In genomic region chr9:21194787-21195493, GRCm38 (mm10) we compare ENCODE assay signal across 18 mouse cellular contexts. TPM values are rescaled to one million over a fixed set of nuclear protein-coding genes. Genes with fewer than 3 reads are reported as not detected.
DNase-seq lines count a peak whose midpoint lies in the region; ATAC-seq lines count a peak whose summit lies in the region.
"Had no signal": no experiment of that assay in that cellular context is flagged by ENCODE, and none has a peak within 500 bp of the region (broad histone marks: within the 10 kb centered on the region; RNA-seq: fewer than 3 reads in every experiment).

No protein-coding gene starts in this region.

- peak; percentile 51 to 63 for DNase-seq in spleen, adult 18-20 months
- no peak for DNase-seq in spleen, adult 12 weeks (ENCODE audit: low spot score)
- peak; percentile 65 for DNase-seq in MEL-GATA-1-ER (ENCODE audit: extremely low read depth, low read depth)
- no peak for DNase-seq in thymus, postnatal 4 days
- no peak for DNase-seq in adrenal gland, postnatal 10 days
- DNase-seq: gastrocnemius, postnatal 25 days; kidney, adult 2 months; kidney, postnatal 36 days; left cerebral cortex, postnatal 4 days; right cerebral cortex, postnatal 4 days; thymus, adult 18-20 months had no signal

- H3K27me3 ChIP-seq in hindbrain, embryonic 13.5 days = no peaks in the 10 kb centered on the region
- H3K27me3 ChIP-seq: embryonic facial prominence, embryonic 13.5 days; stomach, embryonic 15.5 days had no signal

- no peak overlapping the region for H3K4me3 ChIP-seq in hindbrain, embryonic 13.5 days
- H3K4me3 ChIP-seq: embryonic facial prominence, embryonic 13.5 days; hindbrain, embryonic 10.5 days; megakaryocyte, embryonic 14.5 days; stomach, embryonic 15.5 days had no signal

- H3K4me1 ChIP-seq in hindbrain, embryonic 13.5 days (replicated peaks) = peaks cover 38% of the 10 kb centered on the region

- no peaks in the 10 kb centered on the region for H3K9me3 ChIP-seq in hindbrain, embryonic 13.5 days
- H3K9me3 ChIP-seq: embryonic facial prominence, embryonic 13.5 days; hindbrain, embryonic 10.5 days; megakaryocyte, embryonic 14.5 days; stomach, embryonic 15.5 days had no signal

- 82% methylated on average over 4 of the region's 4 CpGs for WGBS in hindbrain, embryonic 13.5 days

- peak; percentile 57; the same call in 1 of the 2 replicates for ATAC-seq in monocyte, adult 5-6 weeks (replicated peaks; ENCODE audit: insufficient number of reproducible peaks, low FRiP score, low TSS enrichment, poor library complexity, severe bottlenecking)
- ATAC-seq in hindbrain, embryonic 13.5 days (ENCODE audit: low FRiP score) = no peak
- ATAC-seq: forebrain, embryonic 16.5 days had no signal

- H3K4me2 ChIP-seq in hindbrain, embryonic 13.5 days = no peak overlapping the region
- H3K4me2 ChIP-seq: embryonic facial prominence, embryonic 13.5 days; stomach, embryonic 15.5 days had no signal

- H3K27ac ChIP-seq in hindbrain, embryonic 13.5 days = no peak overlapping the region
- H3K27ac ChIP-seq: embryonic facial prominence, embryonic 13.5 days; hindbrain, embryonic 10.5 days; stomach, embryonic 15.5 days had no signal

- no peak overlapping the region for H3K9ac ChIP-seq in hindbrain, embryonic 13.5 days
- H3K9ac ChIP-seq: embryonic facial prominence, embryonic 13.5 days; stomach, embryonic 15.5 days had no signal

- H3K36me3 ChIP-seq in hindbrain, embryonic 13.5 days = peaks cover 3% of the 10 kb centered on the region; the same call in 1 of the 2 replicates
- H3K36me3 ChIP-seq: embryonic facial prominence, embryonic 13.5 days; hindbrain, embryonic 10.5 days; stomach, embryonic 15.5 days had no signal

RNA-seq across cellular contexts. Expression of gene Pde4a, which starts 29.4 kb away (rescaled TPM):
- total RNA-seq in monocyte, adult 5-6 weeks (2017) = 2.1 to 5.6 TPM (median 2.5 TPM) in 3 replicates
- 17.6 and 18.8 TPM in 2 replicates for polyA plus RNA-seq in hindbrain, embryonic 13.5 days (2015; fragmentation: Nextera tagmentation; extraction: Ambion mirVana)
- 10 to 100 TPM; 22.7 to 31.5 TPM for total RNA-seq in adrenal gland, postnatal 10 days (2021)

RNA-seq across cellular contexts. Expression of gene Keap1, which starts 44.2 kb away (rescaled TPM):
- total RNA-seq in monocyte, adult 5-6 weeks (2017) = 21.7 to 32.5 TPM (median 22.1 TPM) in 3 replicates
- 61.8 and 64.7 TPM in 2 replicates for polyA plus RNA-seq in hindbrain, embryonic 13.5 days (2015; fragmentation: Nextera tagmentation; extraction: Ambion mirVana)
- total RNA-seq in adrenal gland, postnatal 10 days (2021) = 10 to 100 TPM; 39.4 to 45.8 TPM

RNA-seq across cellular contexts. Expression of gene Cdc37, which starts 45.2 kb away (rescaled TPM):
- total RNA-seq in monocyte, adult 5-6 weeks (2017) = 174 to 287 TPM (median 193 TPM) in 3 replicates
- polyA plus RNA-seq in hindbrain, embryonic 13.5 days (2015; fragmentation: Nextera tagmentation; extraction: Ambion mirVana) = 221 and 223 TPM in 2 replicates
- 100 to 1,000 TPM; 155 to 160 TPM for total RNA-seq in adrenal gland, postnatal 10 days (2021)

RNA-seq across cellular contexts. Expression of gene S1pr5, which starts 53.3 kb away (rescaled TPM):
- 303 to 435 TPM (median 308 TPM) in 3 replicates for total RNA-seq in monocyte, adult 5-6 weeks (2017)
- 2.8 and 3.4 TPM in 2 replicates for polyA plus RNA-seq in hindbrain, embryonic 13.5 days (2015; fragmentation: Nextera tagmentation; extraction: Ambion mirVana)
- 1 to 10 TPM; 1.4 to 1.7 TPM for total RNA-seq in adrenal gland, postnatal 10 days (2021)

Comparison
In these comparisons a context has a peak if more than half of its experiments do, and no peak if none do; other contexts are left out.
1. DNase-seq: peak in spleen, adult 18-20 months (2 of 2) and MEL-GATA-1-ER (single experiment); none in spleen, adult 12 weeks (single experiment), thymus, postnatal 4 days (single experiment) and adrenal gland, postnatal 10 days (single experiment).